Mouse (Mus musculus): ENCODE results near the gene Wapl. TPM values are rescaled to one million over a fixed set of nuclear protein-coding genes. Genes with fewer than 3 reads are reported as not detected.

Wapl gene
- polyA plus RNA-seq, 1 experiment from 2014 or later, result 36.7 TPM

GRCm38 (mm10) chr14:34660788-34661591 lies 12.7 kb upstream of the Wapl start:
- no peaks in the 10 kb centered on the region for H3K36me3 ChIP-seq (ENCODE audit: control insufficient read depth, insufficient read depth, low read length)
- no peaks in the 10 kb centered on the region for H3K4me1 ChIP-seq (ENCODE audit: control insufficient read depth, insufficient read depth, low read length)
- DNase-seq (ENCODE audit: low spot score, missing footprints) (peak; percentile 93), ATAC-seq (ENCODE audit: low FRiP score) (no peak; the same call in 1 of the 2 replicates)
- no peaks in the 10 kb centered on the region for H3K9me3 ChIP-seq (ENCODE audit: control insufficient read depth, low read length)
- H3K9ac ChIP-seq (ENCODE audit: low read length), result no peak overlapping the region
- WGBS, result 7% methylated on average over 22 of the region's 22 CpGs
- peak overlapping the region; percentile 40 for H3K4me3 ChIP-seq (ENCODE audit: low read depth, low read length)
- H3K4me2 ChIP-seq, result peak overlapping the region; percentile 73
- H3K27me3 ChIP-seq (ENCODE audit: control insufficient read depth, insufficient read depth, low read length), result peaks cover 25% of the 10 kb centered on the region
- no peak overlapping the region for H3K27ac ChIP-seq (ENCODE audit: low read depth, low read length)

DNA sequence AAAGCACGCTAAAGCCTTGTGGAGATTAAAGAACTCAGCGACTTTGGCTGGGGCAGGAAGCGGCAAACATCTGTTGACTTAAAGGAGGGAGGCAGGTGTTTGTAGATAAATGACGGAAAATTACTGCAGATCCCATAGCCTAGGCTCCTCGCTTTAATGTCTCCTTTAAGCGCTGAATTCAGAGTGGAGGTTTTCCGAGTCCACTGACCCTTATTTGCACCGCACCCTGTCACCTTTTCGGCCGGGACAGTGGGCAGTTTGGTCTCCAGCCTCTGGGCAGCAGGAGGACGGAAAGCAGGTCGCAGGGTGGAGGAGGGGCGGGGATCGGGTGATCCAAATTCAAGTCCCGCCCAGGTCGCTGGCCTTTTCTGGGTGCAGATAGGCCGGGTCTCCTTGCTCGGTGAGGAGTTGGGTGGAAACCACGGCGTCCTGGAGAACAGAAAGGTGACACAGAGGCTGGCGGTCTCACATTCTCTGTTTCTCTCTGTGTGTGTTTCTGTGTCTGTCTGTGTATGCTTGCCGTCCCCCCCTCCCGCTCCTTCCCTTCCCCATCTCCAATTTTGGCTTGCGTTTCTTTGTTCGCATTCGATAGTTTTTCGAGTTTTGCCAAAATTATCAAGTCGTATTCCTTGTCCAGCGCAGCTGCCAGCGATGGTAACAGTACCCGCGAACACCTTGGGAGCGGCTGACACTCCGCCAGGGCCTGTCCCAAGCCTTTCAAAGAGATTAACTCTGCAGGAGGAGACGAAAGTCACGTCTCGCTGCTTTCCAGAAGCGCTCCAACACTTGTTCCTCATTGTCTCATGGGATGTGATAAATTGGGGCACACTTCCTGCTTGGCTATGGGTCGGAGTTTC lies 11.9 kb upstream of the Wapl start:
- H3K27ac ChIP-seq (ENCODE audit: low read depth, low read length), result no peak overlapping the region
- peak overlapping the region; percentile 43 for H3K9ac ChIP-seq (ENCODE audit: low read length)
- peak overlapping the region; percentile 73 for H3K4me2 ChIP-seq
- H3K4me3 ChIP-seq (ENCODE audit: low read depth, low read length), result peak overlapping the region; percentile 40
- DNase-seq (ENCODE audit: low spot score, missing footprints), result peak; percentile 96
- no peaks in the 10 kb centered on the region for H3K4me1 ChIP-seq (ENCODE audit: control insufficient read depth, insufficient read depth, low read length)
- H3K27me3 ChIP-seq (ENCODE audit: control insufficient read depth, insufficient read depth, low read length), result peaks cover 25% of the 10 kb centered on the region
- no peaks in the 10 kb centered on the region for H3K9me3 ChIP-seq (ENCODE audit: control insufficient read depth, low read length)
- no peaks in the 10 kb centered on the region for H3K36me3 ChIP-seq (ENCODE audit: control insufficient read depth, insufficient read depth, low read length)
- peak; percentile 62; the same call in 1 of the 2 replicates for ATAC-seq (ENCODE audit: low FRiP score)
- under 1% methylated on average over 38 of the region's 39 CpGs for WGBS

DNA sequence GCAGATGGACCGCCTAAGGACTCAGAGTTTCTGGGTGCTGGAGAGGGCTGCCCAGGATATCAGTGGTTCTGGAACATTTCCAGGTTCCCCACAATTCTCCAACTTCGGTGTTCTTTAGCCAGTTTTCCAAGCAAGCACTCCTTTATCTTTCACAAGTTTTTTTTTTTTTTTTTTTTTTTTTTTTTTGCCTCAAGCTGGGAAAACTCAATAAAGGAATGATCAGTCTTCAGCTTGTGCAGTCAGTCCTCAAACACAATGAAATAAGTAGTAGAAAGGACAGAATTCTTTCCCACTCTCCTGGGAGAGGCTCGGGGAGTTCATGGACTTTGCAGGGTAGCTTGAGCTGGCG lies 11.3 kb upstream of the Wapl start:
- DNase-seq (ENCODE audit: low spot score, missing footprints) (no peak), ATAC-seq (ENCODE audit: low FRiP score) (peak; percentile 26; the same call in 1 of the 2 replicates)
- H3K4me3 ChIP-seq (ENCODE audit: low read depth, low read length), result peak overlapping the region; percentile 40
- no peak overlapping the region; the same call in 1 of the 2 replicates for H3K9ac ChIP-seq (ENCODE audit: low read length)
- H3K9me3 ChIP-seq (ENCODE audit: control insufficient read depth, low read length), result no peaks in the 10 kb centered on the region
- WGBS, result 9% methylated on average over 4 of the region's 4 CpGs
- no peaks in the 10 kb centered on the region for H3K36me3 ChIP-seq (ENCODE audit: control insufficient read depth, insufficient read depth, low read length)
- peak overlapping the region; percentile 73 for H3K4me2 ChIP-seq
- no peaks in the 10 kb centered on the region for H3K4me1 ChIP-seq (ENCODE audit: control insufficient read depth, insufficient read depth, low read length)
- peaks cover 25% of the 10 kb centered on the region for H3K27me3 ChIP-seq (ENCODE audit: control insufficient read depth, insufficient read depth, low read length)
- no peak overlapping the region for H3K27ac ChIP-seq (ENCODE audit: low read depth, low read length)

DNA sequence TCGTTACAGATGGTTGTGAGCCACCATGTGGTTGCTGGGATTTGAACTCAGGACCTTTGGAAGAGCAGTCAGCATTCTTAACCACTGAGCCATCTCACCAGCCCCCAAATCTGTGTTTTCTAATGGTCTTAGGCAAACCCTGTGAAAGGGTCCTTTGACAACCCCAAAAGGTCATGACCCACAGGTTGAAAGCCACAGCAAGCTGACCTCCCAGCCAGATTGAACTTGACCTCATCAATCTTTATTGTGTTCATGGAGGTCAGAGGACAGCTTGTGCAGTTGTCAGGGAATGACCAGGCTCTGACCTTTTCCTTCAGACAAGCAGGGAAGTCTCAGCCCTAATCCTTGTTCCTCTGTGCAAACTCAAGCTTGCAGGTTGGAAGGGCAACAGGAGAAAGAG lies 10.3 kb upstream of the Wapl start:
- 65% methylated on average over 1 of the region's 1 CpGs for WGBS

GRCm38 (mm10) chr14:34669082-34669481 lies 4.6 kb upstream of the Wapl start:
- no peaks in the 10 kb centered on the region for H3K9me3 ChIP-seq (ENCODE audit: control insufficient read depth, low read length)
- no peak overlapping the region for H3K9ac ChIP-seq (ENCODE audit: low read length)
- no peak for DNase-seq (ENCODE audit: low spot score, missing footprints)
- no peak for ATAC-seq (ENCODE audit: low FRiP score)
- H3K4me2 ChIP-seq, result no peak overlapping the region
- H3K27me3 ChIP-seq (ENCODE audit: control insufficient read depth, insufficient read depth, low read length), result 0 out of 2 replicates have a peak, but pooled peaks cover 2% of the 10 kb centered on the region
- no peak overlapping the region for H3K4me3 ChIP-seq (ENCODE audit: low read depth, low read length)
- H3K36me3 ChIP-seq (ENCODE audit: control insufficient read depth, insufficient read depth, low read length), result no peaks in the 10 kb centered on the region
- H3K4me1 ChIP-seq (ENCODE audit: control insufficient read depth, insufficient read depth, low read length), result peaks cover 3% of the 10 kb centered on the region; the same call in 1 of the 2 replicates
- 72% methylated on average over 3 of the region's 3 CpGs for WGBS
- H3K27ac ChIP-seq (ENCODE audit: low read depth, low read length), result no peak overlapping the region

More for the DNA sequence above, 10.3 kb upstream of the Wapl start:
- Histone ChIP-seq H3K4me3 (ENCODE audit: low read depth, low read length) (no peak overlapping the region), H3K9me3 (ENCODE audit: control insufficient read depth, low read length) (no peaks in the 10 kb centered on the region), H3K4me2 (no peak overlapping the region), H3K4me1 (ENCODE audit: control insufficient read depth, insufficient read depth, low read length) (no peaks in the 10 kb centered on the region), H3K36me3 (ENCODE audit: control insufficient read depth, insufficient read depth, low read length) (no peaks in the 10 kb centered on the region), H3K9ac (ENCODE audit: low read length) (no peak overlapping the region), H3K27ac (ENCODE audit: low read depth, low read length) (no peak overlapping the region), H3K27me3 (ENCODE audit: control insufficient read depth, insufficient read depth, low read length) (peaks cover 25% of the 10 kb centered on the region)
- no peak for ATAC-seq (ENCODE audit: low FRiP score)
- no peak for DNase-seq (ENCODE audit: low spot score, missing footprints)

- Histone ChIP-seq H3K9me3 (ENCODE audit: control insufficient read depth, low read length) (no peaks in the 10 kb centered on the region), H3K36me3 (ENCODE audit: control insufficient read depth, insufficient read depth, low read length) (no peaks in the 10 kb centered on the region), H3K4me3 (ENCODE audit: low read depth, low read length) (no peak overlapping the region), H3K9ac (ENCODE audit: low read length) (no peak overlapping the region), H3K27me3 (ENCODE audit: control insufficient read depth, insufficient read depth, low read length) (no peaks in the 10 kb centered on the region), H3K4me2 (no peak overlapping the region), H3K4me1 (ENCODE audit: control insufficient read depth, insufficient read depth, low read length) (peaks cover 8% of the 10 kb centered on the region), H3K27ac (ENCODE audit: low read depth, low read length) (no peak overlapping the region)
- ATAC-seq (ENCODE audit: low FRiP score) (no peak), DNase-seq (ENCODE audit: low spot score, missing footprints) (no peak)
- WGBS, result 73% methylated on average over 2 of the region's 2 CpGs
These were observed 3.5 kb upstream of the Wapl start for GRCm38 (mm10) chr14:34670256-34670655.

- H3K27me3 ChIP-seq (ENCODE audit: control insufficient read depth, insufficient read depth, low read length), result no peaks in the 10 kb centered on the region
- H3K9ac ChIP-seq (ENCODE audit: low read length), result peak overlapping the region; percentile 93
- H3K36me3 ChIP-seq (ENCODE audit: control insufficient read depth, insufficient read depth, low read length), result no peaks in the 10 kb centered on the region
- peaks cover 12% of the 10 kb centered on the region for H3K4me1 ChIP-seq (ENCODE audit: control insufficient read depth, insufficient read depth, low read length)
- peak overlapping the region; percentile 93 for H3K4me3 ChIP-seq (ENCODE audit: low read depth, low read length)
- peak; percentile 94 for DNase-seq (ENCODE audit: low spot score, missing footprints)
- WGBS, result under 1% methylated on average over 52 of the region's 52 CpGs
- no peaks in the 10 kb centered on the region for H3K9me3 ChIP-seq (ENCODE audit: control insufficient read depth, low read length)
- no peak; the same call in 1 of the 2 replicates for ATAC-seq (ENCODE audit: low FRiP score)
- H3K4me2 ChIP-seq, result peak overlapping the region; percentile 88
- peak overlapping the region; percentile 66 for H3K27ac ChIP-seq (ENCODE audit: low read depth, low read length)
These were observed 582 bp downstream of the Wapl start for GRCm38 (mm10) chr14:34674229-34674791.

DNA sequence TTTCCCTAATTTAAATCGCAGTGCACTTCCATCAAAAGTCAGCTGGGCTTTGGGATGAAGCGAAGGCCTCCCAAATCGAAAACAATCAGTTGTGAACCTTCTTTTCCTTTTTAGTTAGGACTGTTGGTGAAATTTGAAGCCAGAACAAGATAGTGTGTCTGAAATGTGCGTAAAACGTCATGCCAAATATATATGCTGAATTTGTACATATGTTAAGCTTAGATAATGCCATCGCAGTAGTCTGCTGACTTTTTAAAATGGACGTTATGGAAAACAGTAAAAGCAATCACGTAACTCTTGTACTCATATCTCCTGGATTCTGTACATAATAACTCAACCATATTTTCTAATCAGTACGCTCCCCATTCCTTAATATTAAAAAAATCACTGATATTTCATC lies 1.2 kb downstream of the Wapl start:
- DNase-seq (ENCODE audit: low spot score, missing footprints) (no peak), ATAC-seq (ENCODE audit: low FRiP score) (no peak)
- no peak overlapping the region for H3K27ac ChIP-seq (ENCODE audit: low read depth, low read length)
- H3K27me3 ChIP-seq (ENCODE audit: control insufficient read depth, insufficient read depth, low read length), result no peaks in the 10 kb centered on the region
- WGBS, result 34% methylated on average over 9 of the region's 9 CpGs
- peak overlapping the region; percentile 93 for H3K4me3 ChIP-seq (ENCODE audit: low read depth, low read length)
- peak overlapping the region; percentile 88 for H3K4me2 ChIP-seq
- no peaks in the 10 kb centered on the region for H3K9me3 ChIP-seq (ENCODE audit: control insufficient read depth, low read length)
- no peaks in the 10 kb centered on the region for H3K36me3 ChIP-seq (ENCODE audit: control insufficient read depth, insufficient read depth, low read length)
- peaks cover 12% of the 10 kb centered on the region for H3K4me1 ChIP-seq (ENCODE audit: control insufficient read depth, insufficient read depth, low read length)
- peak overlapping the region; percentile 93 for H3K9ac ChIP-seq (ENCODE audit: low read length)
